In the genomic region with DNA sequence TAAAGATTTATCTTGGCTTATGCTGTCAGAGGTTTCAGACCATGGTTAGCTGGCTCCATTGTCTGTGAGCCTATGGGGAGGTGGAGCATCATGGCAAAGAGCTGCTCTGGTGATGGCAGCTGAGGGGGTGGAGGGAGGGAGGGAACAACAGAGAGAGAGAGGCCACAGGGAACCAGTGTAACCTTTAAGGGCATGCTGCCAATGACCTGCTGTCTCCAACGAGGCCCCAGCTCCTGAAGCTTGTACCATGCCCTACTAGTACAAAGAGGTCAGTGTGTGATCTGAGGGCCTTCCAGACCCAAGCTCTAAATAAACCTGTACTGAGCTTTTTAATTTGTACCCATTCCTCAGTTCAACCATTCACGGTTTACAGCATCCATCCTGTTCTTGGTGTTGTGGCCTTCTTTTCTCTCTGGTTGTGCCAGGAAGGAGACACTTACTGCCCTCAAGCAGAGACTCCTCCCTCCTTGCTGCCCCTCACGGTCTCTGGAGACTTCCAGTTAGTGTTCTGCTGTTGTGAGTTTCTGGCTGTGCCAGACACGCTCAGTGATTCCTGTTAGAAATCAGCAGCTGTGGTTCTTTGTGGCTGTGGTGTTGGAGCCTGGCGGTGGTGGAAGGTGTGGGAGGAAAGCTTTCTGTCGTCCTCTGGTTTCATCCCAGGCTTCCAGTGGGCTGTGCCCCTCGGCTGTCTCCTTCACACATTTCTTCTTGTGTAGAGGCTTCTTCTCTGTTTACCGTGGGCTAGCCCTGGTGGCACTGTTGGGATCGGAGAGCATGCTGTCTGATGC, we compare ENCODE assay signal across 19 mouse cellular contexts.
DNase-seq lines count a peak whose midpoint lies in the region; ATAC-seq and TF ChIP-seq lines count a peak whose summit lies in the region.
"Had no signal": no experiment of that assay in that cellular context is flagged by ENCODE, and none has a peak within 500 bp of the region (broad histone marks: within the 10 kb centered on the region; RNA-seq: fewer than 3 reads in every experiment).

No protein-coding gene starts in this region.

- no peak for TF ChIP-seq CTCF in cortical plate, adult 2 months (IDR thresholded peaks at IDR 0.05; ENCODE audit: extremely low read depth, insufficient read depth, low read length)

- H3K27me3 ChIP-seq in hindbrain, embryonic 12.5 days = no peaks in the 10 kb centered on the region
- no peaks in the 10 kb centered on the region for H3K27me3 ChIP-seq in hindbrain, embryonic 14.5 days (ENCODE audit: control insufficient read depth, insufficient read depth, low read length)
- no peaks in the 10 kb centered on the region for H3K27me3 ChIP-seq in liver, embryonic 16.5 days (ENCODE audit: control insufficient read depth, insufficient read depth, low read depth, low read length)
- no peaks in the 10 kb centered on the region for H3K27me3 ChIP-seq in liver, embryonic 12.5 days (replicated peaks)
- H3K27me3 ChIP-seq: liver, embryonic 15.5 days; neural tube, embryonic 15.5 days had no signal

- DNase-seq in hindbrain, embryonic 14.5 days (ENCODE audit: low spot score) = no peak
- peak; percentile 41 to 46 for DNase-seq in kidney, postnatal 36 days
- DNase-seq in lung, postnatal 25 days (ENCODE audit: low spot score) = no peak
- DNase-seq: adrenal gland, adult 2 months; gastrocnemius, postnatal 14 days; heart, postnatal 4 days; left cerebral cortex, postnatal 4 days; lung, postnatal 36 days; thymus, postnatal 4 days had no signal

- no peak overlapping the region for H3K4me2 ChIP-seq in hindbrain, embryonic 12.5 days (replicated peaks)
- no peak overlapping the region for H3K4me2 ChIP-seq in hindbrain, embryonic 14.5 days (replicated peaks)
- no peak overlapping the region for H3K4me2 ChIP-seq in liver, embryonic 16.5 days (ENCODE audit: low read depth, low read length)
- no peak overlapping the region for H3K4me2 ChIP-seq in liver, embryonic 12.5 days
- H3K4me2 ChIP-seq: liver, embryonic 15.5 days; neural tube, embryonic 15.5 days had no signal

- no peak for TF ChIP-seq POLR2A in cortical plate, adult 2 months (IDR thresholded peaks at IDR 0.05; ENCODE audit: extremely low read depth, insufficient read depth, low read length)

- H3K9me3 ChIP-seq in hindbrain, embryonic 12.5 days (replicated peaks) = no peaks in the 10 kb centered on the region
- no peaks in the 10 kb centered on the region for H3K9me3 ChIP-seq in hindbrain, embryonic 14.5 days (ENCODE audit: control insufficient read depth, low read length)
- no peaks in the 10 kb centered on the region for H3K9me3 ChIP-seq in liver, embryonic 16.5 days (replicated peaks; ENCODE audit: control insufficient read depth, low read length)
- H3K9me3 ChIP-seq in liver, embryonic 12.5 days (replicated peaks) = no peaks in the 10 kb centered on the region
- H3K9me3 ChIP-seq: heart, embryonic 10.5 days; liver, embryonic 15.5 days; midbrain, embryonic 10.5 days; neural tube, embryonic 15.5 days had no signal

- H3K27ac ChIP-seq in hindbrain, embryonic 12.5 days = no peak overlapping the region
- no peak overlapping the region for H3K27ac ChIP-seq in hindbrain, embryonic 14.5 days
- no peak overlapping the region for H3K27ac ChIP-seq in liver, embryonic 16.5 days (ENCODE audit: low read length)
- H3K27ac ChIP-seq in liver, embryonic 12.5 days = no peak overlapping the region
- peak overlapping the region; percentile 86 for H3K27ac ChIP-seq in cortical plate, adult 2 months (ENCODE audit: insufficient read depth, low read length)
- H3K27ac ChIP-seq: heart, embryonic 10.5 days; liver, embryonic 15.5 days; midbrain, embryonic 10.5 days; neural tube, embryonic 15.5 days had no signal

- H3K4me1 ChIP-seq in hindbrain, embryonic 12.5 days = peaks cover 26% of the 10 kb centered on the region
- peaks cover 16% of the 10 kb centered on the region for H3K4me1 ChIP-seq in hindbrain, embryonic 14.5 days (replicated peaks; ENCODE audit: control insufficient read depth, insufficient read depth, low read length)
- no peaks in the 10 kb centered on the region for H3K4me1 ChIP-seq in liver, embryonic 16.5 days (ENCODE audit: control insufficient read depth, low read depth, low read length)
- no peaks in the 10 kb centered on the region for H3K4me1 ChIP-seq in liver, embryonic 12.5 days
- peaks cover 21% of the 10 kb centered on the region for H3K4me1 ChIP-seq in cortical plate, adult 2 months (ENCODE audit: control insufficient read depth, insufficient read depth, low read length)
- H3K4me1 ChIP-seq: heart, embryonic 10.5 days; liver, embryonic 15.5 days had no signal

- H3K4me3 ChIP-seq in hindbrain, embryonic 12.5 days = no peak overlapping the region
- H3K4me3 ChIP-seq in hindbrain, embryonic 14.5 days (replicated peaks; ENCODE audit: low read length) = no peak overlapping the region
- H3K4me3 ChIP-seq in liver, embryonic 16.5 days (ENCODE audit: low read depth, low read length) = no peak overlapping the region
- H3K4me3 ChIP-seq in liver, embryonic 12.5 days = no peak overlapping the region
- no peak overlapping the region for H3K4me3 ChIP-seq in cortical plate, adult 2 months (ENCODE audit: insufficient read depth, low read length)
- H3K4me3 ChIP-seq: heart, embryonic 10.5 days; liver, embryonic 15.5 days; midbrain, embryonic 10.5 days; neural tube, embryonic 15.5 days had no signal

- WGBS in hindbrain, embryonic 12.5 days = 67% methylated on average over 9 of the region's 9 CpGs
- 60% methylated on average over 9 of the region's 9 CpGs for WGBS in hindbrain, embryonic 14.5 days
- WGBS in liver, embryonic 16.5 days (ENCODE audit: insufficient replicate concordance) = 46% methylated on average over 9 of the region's 9 CpGs
- WGBS in liver, embryonic 12.5 days (ENCODE audit: insufficient replicate concordance) = 49% methylated on average over 9 of the region's 9 CpGs

- H3K9ac ChIP-seq in hindbrain, embryonic 12.5 days = no peak overlapping the region
- H3K9ac ChIP-seq in hindbrain, embryonic 14.5 days = no peak overlapping the region
- no peak overlapping the region for H3K9ac ChIP-seq in liver, embryonic 16.5 days (ENCODE audit: low read depth, low read length)
- H3K9ac ChIP-seq in liver, embryonic 12.5 days = no peak overlapping the region
- H3K9ac ChIP-seq: liver, embryonic 15.5 days; neural tube, embryonic 15.5 days had no signal

- H3K36me3 ChIP-seq in hindbrain, embryonic 12.5 days = no peaks in the 10 kb centered on the region
- no peaks in the 10 kb centered on the region for H3K36me3 ChIP-seq in hindbrain, embryonic 14.5 days (replicated peaks; ENCODE audit: control insufficient read depth, insufficient read depth)
- no peaks in the 10 kb centered on the region for H3K36me3 ChIP-seq in liver, embryonic 16.5 days (ENCODE audit: control insufficient read depth, insufficient read depth)
- no peaks in the 10 kb centered on the region for H3K36me3 ChIP-seq in liver, embryonic 12.5 days
- H3K36me3 ChIP-seq: heart, embryonic 10.5 days; liver, embryonic 15.5 days; neural tube, embryonic 15.5 days had no signal

- 0 out of 2 replicates have a peak, but pooled peaks have one; percentile 16 for ATAC-seq in hindbrain, embryonic 12.5 days (ENCODE audit: low FRiP score)
- ATAC-seq in hindbrain, embryonic 14.5 days (ENCODE audit: low FRiP score) = no peak
- ATAC-seq in liver, embryonic 16.5 days (ENCODE audit: low read depth) = peak; percentile 47; the same call in 1 of the 2 replicates
- ATAC-seq in liver, embryonic 12.5 days = no peak
- ATAC-seq: forebrain, embryonic 14.5 days; intestine, postnatal 0 days had no signal

Comparison
In these comparisons a context has a peak if more than half of its experiments do, and no peak if none do; other contexts are left out.
1. ATAC-seq: peak in hindbrain, embryonic 12.5 days (single experiment) and liver, embryonic 16.5 days (single experiment); none in hindbrain, embryonic 14.5 days (single experiment) and liver, embryonic 12.5 days (single experiment).
2. DNase-seq: peak in kidney, postnatal 36 days (2 of 2); none in hindbrain, embryonic 14.5 days (single experiment) and lung, postnatal 25 days (single experiment).